Mouse (Mus musculus) liver, postnatal 0 days (tissue): ENCODE results near the gene Pithd1. TPM values are rescaled to one million over a fixed set of nuclear protein-coding genes. Genes with fewer than 3 reads are reported as not detected.
"Not testable (repeated sequence)": the region's sequence is repeated elsewhere in the genome, so short reads cannot be mapped to it uniquely, and the experiment has no call there.

Experiments used
- ATAC-seq: fragments of 200-750 bp; cut with Nextera tagmentation; 2 replicates; pipeline ENCODE4 v1.8.0; 2017; ENCODE audit warnings: mild to moderate bottlenecking, moderate library complexity
- DNase-seq: peaks from one replicate; pipeline ENCODE4 v3.0.0-alpha.2; 2016
- H3K27ac ChIP-seq: fragments of 300-500 bp; sonication (generic); 2 replicates; pipeline ENCODE4 v1.5.1; 2014; ENCODE audit warnings: antibody characterized with exemption, moderate library complexity, mild to moderate bottlenecking, low read depth
- H3K27me3 ChIP-seq: fragments of 300-500 bp; sonication (generic); 2 replicates; pipeline ENCODE4 v1.6.1; 2014; ENCODE audit warnings: low read length, control low read depth, mixed read lengths; ENCODE audit not compliant: insufficient read depth
- H3K36me3 ChIP-seq: fragments of 300-500 bp; sonication (generic); replicated peaks from 2 replicates; pipeline ENCODE4 v1.6.1; 2014; ENCODE audit warnings: mild to moderate bottlenecking, control low read depth, low read length, moderate library complexity, mixed read lengths; ENCODE audit not compliant: insufficient read depth
- H3K4me1 ChIP-seq: fragments of 300-500 bp; sonication (generic); 2 replicates; pipeline ENCODE4 v1.6.1; 2014; ENCODE audit warnings: antibody characterized with exemption, mild to moderate bottlenecking, control low read depth; ENCODE audit not compliant: insufficient read depth
- H3K4me2 ChIP-seq: fragments of 300-500 bp; sonication (generic); 2 replicates; pipeline ENCODE4 v1.6.1; 2014; ENCODE audit warnings: low read depth, mild to moderate bottlenecking, low read length, moderate library complexity, mixed read lengths
- H3K4me3 ChIP-seq: fragments of 300-500 bp; sonication (generic); 2 replicates; pipeline ENCODE4 v1.5.1; 2014; ENCODE audit warnings: low read depth, low read length
- H3K9ac ChIP-seq: fragments of 300-500 bp; sonication (generic); replicated peaks from 2 replicates; pipeline ENCODE4 v1.6.1; 2014; ENCODE audit warnings: mild to moderate bottlenecking, moderate library complexity
- H3K9me3 ChIP-seq: fragments of 300-500 bp; sonication (generic); 2 replicates; pipeline ENCODE4 v1.6.1; 2016; ENCODE audit warnings: mild to moderate bottlenecking, control low read depth, low read length, mixed read lengths
- CTCF ChIP-seq: sonication (generic); IDR thresholded peaks from 2 replicates; pipeline ENCODE4 v1.5.1; 2016; ENCODE audit warnings: antibody characterized with exemption, low read depth
- EP300 ChIP-seq: IDR thresholded peaks from 2 replicates; pipeline ENCODE4 v1.6.1; 2016; ENCODE audit warnings: antibody characterized with exemption, low read depth, mild to moderate bottlenecking
- WGBS: fragments of 180-500 bp; shearing (Covaris S2); extraction: QIAGEN DNeasy Blood & Tissue Kit; methylation state at CpG from one replicate; pipeline ENCODE4 v1.1.7; 2014; ENCODE audit not compliant: insufficient replicate concordance; 5-methylcytosine and 5-hydroxymethylcytosine counted together
- polyA plus RNA-seq: library from polyadenylated mRNA; unstranded; fragments of >200 nt; fragmentation: Nextera tagmentation; extraction: Ambion mirVana; gene quantifications from 2 replicates; pipeline ENCODE4 v1.2.1, GENCODE M21; 2015

Pithd1 gene
- polyA plus RNA-seq, 1 experiment from 2014 or later, result 45.2 TPM

DNA sequence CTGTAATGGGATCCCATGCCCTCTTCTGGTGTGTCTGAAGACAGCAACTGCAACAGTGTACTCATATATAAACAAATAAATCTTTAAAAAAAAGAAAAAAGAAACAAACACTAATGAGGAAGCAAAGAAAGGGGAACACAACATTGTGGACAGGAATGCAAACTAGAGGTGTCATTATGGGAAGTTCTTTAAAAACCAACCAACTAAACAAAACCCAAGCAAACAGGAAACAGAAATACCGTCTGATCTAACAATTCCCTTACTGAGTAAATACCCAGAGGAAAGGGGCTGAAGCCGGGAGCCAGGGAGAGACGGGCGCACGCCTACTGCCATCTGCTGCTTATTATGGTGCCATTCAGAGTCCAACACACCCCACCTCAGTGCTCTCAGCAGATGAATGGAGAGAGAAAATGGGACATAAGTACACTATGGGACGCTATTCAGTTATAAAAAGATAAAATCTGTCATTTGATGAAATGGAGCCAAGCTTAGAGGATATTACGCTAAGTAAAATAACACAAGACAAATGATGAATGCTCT is 5.5 kb downstream of the Pithd1 start:
- Histone ChIP-seq H3K27ac (peak overlapping the region; percentile 23; the same call in 1 of the 2 replicates), H3K4me1 (peaks cover 14% of the 10 kb centered on the region), H3K27me3 (no peaks in the 10 kb centered on the region), H3K9ac (no peak overlapping the region), H3K4me3 (no peak overlapping the region), H3K9me3 (no peaks in the 10 kb centered on the region), H3K36me3 (peaks cover 50% of the 10 kb centered on the region), H3K4me2 (no peak overlapping the region)
- no peak for DNase-seq
- no peak for ATAC-seq
- TF ChIP-seq CTCF (no peak), EP300 (no peak)
- WGBS, result 67% methylated on average over 7 of the region's 7 CpGs

DNA sequence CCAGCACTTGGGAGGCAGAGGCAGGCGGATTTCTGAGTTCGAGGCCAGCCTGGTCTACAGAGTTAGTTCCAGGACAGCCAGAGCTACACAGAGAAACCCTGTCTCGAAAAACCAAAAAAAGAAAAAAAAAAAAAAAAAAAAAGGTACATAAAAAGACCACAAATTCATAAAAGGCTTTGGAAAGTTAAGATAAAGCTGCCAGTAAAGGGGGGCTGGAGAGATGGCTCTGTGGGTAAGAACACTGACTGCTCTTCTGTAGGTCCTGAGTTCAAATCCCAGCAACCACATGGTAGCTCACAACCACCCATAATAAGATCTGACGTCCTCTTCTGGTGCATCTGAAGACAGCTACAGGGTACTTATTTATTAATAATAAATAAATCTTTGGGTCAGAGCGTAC is 6.8 kb downstream of the Pithd1 start:
- H3K9ac ChIP-seq, H3K4me1 ChIP-seq, H3K4me2 ChIP-seq, H3K27me3 ChIP-seq, DNase-seq, ATAC-seq, H3K4me3 ChIP-seq, H3K27ac ChIP-seq, H3K9me3 ChIP-seq: not testable (repeated sequence)
- 85% methylated on average over 5 of the region's 5 CpGs for WGBS
- peaks cover 60% of the 10 kb centered on the region for H3K36me3 ChIP-seq

DNA sequence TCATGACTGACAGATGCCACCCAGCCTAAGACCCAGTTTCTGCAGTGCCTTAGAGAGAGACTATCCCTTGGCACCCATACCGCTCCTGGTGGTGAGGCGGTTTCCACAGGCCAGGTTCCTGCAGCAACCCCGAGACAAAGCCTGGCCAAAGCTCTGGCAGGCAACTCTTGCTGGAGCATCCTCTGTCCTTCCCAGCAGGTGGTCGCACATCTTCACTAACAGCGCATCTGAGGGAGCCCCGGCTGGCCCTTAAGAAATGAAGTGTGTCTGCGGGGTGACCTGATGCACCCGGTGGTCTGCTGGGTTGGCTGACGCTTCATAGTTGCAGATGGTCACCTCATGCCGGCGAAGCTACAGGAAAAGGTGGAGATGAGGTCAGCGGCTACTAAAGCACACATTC is 10.9 kb downstream of the Pithd1 start:
- TF ChIP-seq CTCF, result no peak
- TF ChIP-seq EP300, result no peak
- WGBS, result 95% methylated on average over 12 of the region's 12 CpGs
- DNase-seq, result no peak
- Histone ChIP-seq H3K4me2 (no peak overlapping the region), H3K9ac (no peak overlapping the region), H3K4me1 (peaks cover 21% of the 10 kb centered on the region), H3K9me3 (no peaks in the 10 kb centered on the region), H3K27me3 (no peaks in the 10 kb centered on the region), H3K4me3 (no peak overlapping the region), H3K27ac (no peak overlapping the region), H3K36me3 (peaks cover 49% of the 10 kb centered on the region)
- no peak for ATAC-seq

DNA sequence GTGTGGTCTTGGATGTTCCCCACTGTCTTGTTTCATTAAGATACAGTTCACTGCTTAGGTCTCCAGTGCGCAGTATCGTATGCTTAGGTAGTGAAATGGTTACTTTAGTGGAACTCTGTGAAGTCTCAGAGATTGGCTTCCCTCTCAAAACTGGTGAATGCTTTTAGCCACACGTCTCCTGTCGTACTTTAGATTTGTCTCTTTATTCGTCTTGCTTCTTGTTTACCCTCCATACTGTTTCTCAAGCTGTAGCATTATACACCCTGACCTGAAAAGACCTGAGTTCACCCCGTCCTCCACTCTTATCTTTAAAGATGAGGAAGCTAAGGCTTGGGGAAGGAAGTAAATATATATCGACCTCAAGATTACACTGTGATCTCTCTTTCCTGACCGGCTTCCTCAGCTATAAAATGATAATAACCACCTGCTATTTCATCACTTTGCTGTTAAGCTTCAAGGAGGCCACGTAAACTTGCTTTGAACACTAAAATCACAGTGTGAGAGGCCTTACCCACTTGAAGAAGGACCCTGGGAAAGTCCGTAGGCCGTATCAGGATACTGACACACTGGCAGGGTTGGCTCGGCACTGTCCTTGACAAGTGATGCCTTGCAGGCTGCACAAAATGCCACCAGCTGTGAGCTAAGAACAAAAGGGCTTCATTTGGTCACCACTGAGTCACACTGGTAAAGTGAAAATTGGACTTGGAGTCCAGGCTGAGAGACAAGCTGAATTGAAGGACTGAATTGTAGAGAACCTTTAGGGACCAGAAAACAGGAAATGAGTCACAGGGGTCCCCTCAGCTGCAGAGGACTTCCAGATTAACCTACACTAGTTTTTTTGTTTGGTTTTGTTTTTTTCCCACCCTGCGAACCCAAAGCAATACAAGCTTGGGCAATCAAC is 13.9 kb downstream of the Pithd1 start:
- H3K4me1 ChIP-seq, result peaks cover 22% of the 10 kb centered on the region
- peak overlapping the region; percentile 93 for H3K4me3 ChIP-seq
- H3K4me2 ChIP-seq, result peak overlapping the region; percentile 96
- DNase-seq, result peak; percentile 21
- H3K9ac ChIP-seq, result peak overlapping the region; percentile 88
- no peaks in the 10 kb centered on the region for H3K9me3 ChIP-seq
- peaks cover 56% of the 10 kb centered on the region for H3K36me3 ChIP-seq
- no peaks in the 10 kb centered on the region for H3K27me3 ChIP-seq
- peak; percentile 7; the same call in 1 of the 2 replicates for ATAC-seq
- 34% methylated on average over 13 of the region's 13 CpGs for WGBS
- no peak for TF ChIP-seq EP300
- no peak for TF ChIP-seq CTCF
- H3K27ac ChIP-seq, result peak overlapping the region; percentile 78

DNA sequence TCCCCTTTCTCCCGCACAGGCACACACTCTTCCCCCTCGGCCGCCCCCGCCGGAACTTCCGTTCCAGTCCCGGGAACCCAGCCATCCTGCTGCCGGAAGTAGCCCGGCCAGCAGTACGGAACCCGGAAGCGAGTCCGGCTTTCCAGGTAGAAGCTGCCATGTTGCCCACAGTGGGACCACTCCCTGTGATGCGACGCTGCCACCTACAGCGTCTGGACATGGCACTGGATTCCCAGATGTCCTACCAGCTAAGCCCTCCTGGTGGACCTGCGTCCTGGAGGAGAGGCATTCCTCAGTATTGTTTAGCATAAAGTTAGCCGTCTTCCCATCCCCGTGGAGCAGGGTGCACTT is 14.5 kb downstream of the Pithd1 start, which contains the start of gene Lypla2:
TSS of gene Lypla2 (minus strand) at position 71 of the 351 bp plus-strand sequence.
- ATAC-seq, result peak; percentile 83
- Histone ChIP-seq H3K9me3 (no peaks in the 10 kb centered on the region), H3K4me2 (peak within 1 kb of the TSS; percentile 96), H3K36me3 (peaks cover 62% of the 10 kb centered on the region), H3K4me3 (peak within 1 kb of the TSS; percentile 93), H3K27ac (peak within 1 kb of the TSS; percentile 78), H3K27me3 (no peaks in the 10 kb centered on the region), H3K9ac (peak within 1 kb of the TSS; percentile 88), H3K4me1 (peaks cover 22% of the 10 kb centered on the region)
- peak; percentile 87 for DNase-seq
- WGBS, result 1% methylated on average over 19 of the region's 19 CpGs
- TF ChIP-seq CTCF (0 out of 2 replicates have a peak, but pooled peaks have one; percentile 5), EP300 (no peak)

DNA sequence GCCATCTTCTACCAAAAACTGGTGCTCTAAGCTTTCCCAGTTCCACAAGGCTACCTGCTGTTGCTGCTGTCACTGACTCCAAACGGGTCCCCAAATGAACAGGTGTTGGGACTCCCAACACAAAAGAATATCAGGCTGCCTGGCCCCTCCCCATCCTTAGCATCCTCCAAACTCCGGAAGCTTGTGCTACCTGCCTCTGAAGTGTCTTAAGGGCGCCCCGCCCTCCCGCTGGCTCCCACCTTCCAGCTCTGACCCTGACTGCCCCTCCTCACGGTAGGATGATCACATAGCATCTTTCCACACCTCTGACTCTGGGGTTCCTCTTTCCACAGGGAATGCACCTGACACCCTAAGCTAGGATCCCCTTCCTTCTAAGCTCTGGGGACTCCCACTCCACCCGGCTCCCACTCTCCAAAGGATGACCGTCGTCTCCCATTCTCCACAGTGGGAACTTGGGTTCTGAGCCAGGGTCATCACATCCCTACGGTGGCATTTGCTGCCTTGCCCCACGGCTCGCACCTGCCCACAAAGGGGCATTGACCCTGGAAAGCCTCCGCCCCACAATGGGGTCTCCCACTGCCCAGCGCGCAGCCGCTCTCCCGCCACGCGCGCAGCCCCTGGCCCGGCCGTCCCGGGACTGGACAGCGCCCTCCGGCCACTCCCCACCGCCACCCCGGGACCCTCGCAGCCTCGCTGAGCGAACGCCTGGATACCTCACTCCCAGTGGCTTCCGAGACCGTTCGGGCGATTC is 15.1 kb downstream of the Pithd1 start:
- DNase-seq (no peak), ATAC-seq (peak; percentile 45)
- peaks cover 63% of the 10 kb centered on the region for H3K36me3 ChIP-seq

More for the DNA sequence above, 15.1 kb downstream of the Pithd1 start:
- TF ChIP-seq EP300 (no peak), CTCF (0 out of 2 replicates have a peak, but pooled peaks have one; percentile 13)
- Histone ChIP-seq H3K4me3 (peak overlapping the region; percentile 93), H3K4me2 (peak overlapping the region; percentile 96), H3K9ac (peak overlapping the region; percentile 88), H3K27me3 (no peaks in the 10 kb centered on the region), H3K4me1 (peaks cover 22% of the 10 kb centered on the region), H3K27ac (peak overlapping the region; percentile 78), H3K9me3 (no peaks in the 10 kb centered on the region)
- WGBS, result 2% methylated on average over 28 of the region's 35 CpGs
